12 mouse cellular contexts compared by ENCODE assay signal in the genomic region with DNA sequence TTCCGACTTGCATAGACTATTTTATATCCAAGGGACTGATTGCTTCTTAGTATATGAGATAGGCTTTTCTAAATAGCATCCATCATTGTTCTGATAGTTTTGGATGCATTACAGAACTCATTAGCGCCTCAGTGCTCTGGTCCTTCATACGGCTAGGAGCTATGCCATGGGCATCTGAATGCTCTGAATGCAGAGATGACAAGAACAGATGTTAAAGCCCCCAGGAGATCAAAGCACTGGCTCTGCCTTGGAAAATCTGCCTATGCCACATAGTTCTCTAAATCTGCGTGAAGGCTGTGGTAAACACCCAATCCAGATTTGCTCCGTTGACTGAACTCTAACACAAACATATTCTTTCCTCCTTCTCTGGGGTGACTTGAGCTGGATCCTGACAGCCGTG.
"Had no signal": no experiment of that assay in that cellular context is flagged by ENCODE, and none has a peak within 500 bp of the region (broad histone marks: within the 10 kb centered on the region; RNA-seq: fewer than 3 reads in every experiment).

No protein-coding gene starts in this region.

- H3K4me2 ChIP-seq: limb, embryonic 12.5 days; liver, embryonic 13.5 days; midbrain, embryonic 13.5 days had no signal

- H3K4me1 ChIP-seq: liver, embryonic 13.5 days had no signal

- DNase-seq: kidney, postnatal 25 days; layer of hippocampus, postnatal 36 days; liver; liver, embryonic 13.5 days; liver, postnatal 0 days; lung, postnatal 36 days; right cerebral cortex, postnatal 4 days; spleen, adult 18-20 months; thymus, adult 18-20 months; thymus, postnatal 14 days had no signal

- H3K9ac ChIP-seq: limb, embryonic 12.5 days; liver, embryonic 13.5 days; liver, postnatal 0 days; midbrain, embryonic 13.5 days had no signal

- H3K36me3 ChIP-seq: limb, embryonic 12.5 days; liver, embryonic 13.5 days; midbrain, embryonic 13.5 days had no signal

- H3K4me3 ChIP-seq: limb, embryonic 12.5 days; liver, embryonic 13.5 days; midbrain, embryonic 13.5 days had no signal

- H3K27ac ChIP-seq: limb, embryonic 12.5 days; liver, embryonic 13.5 days; midbrain, embryonic 13.5 days had no signal

- H3K27me3 ChIP-seq: limb, embryonic 12.5 days; liver, embryonic 13.5 days; midbrain, embryonic 13.5 days had no signal

- H3K9me3 ChIP-seq: limb, embryonic 12.5 days; liver, embryonic 13.5 days; midbrain, embryonic 13.5 days had no signal

- ATAC-seq: liver, postnatal 0 days; midbrain, embryonic 13.5 days had no signal
